Mouse (Mus musculus): Measurements from ENCODE around the gene Zdhhc6.

Gene Zdhhc6

DNA sequence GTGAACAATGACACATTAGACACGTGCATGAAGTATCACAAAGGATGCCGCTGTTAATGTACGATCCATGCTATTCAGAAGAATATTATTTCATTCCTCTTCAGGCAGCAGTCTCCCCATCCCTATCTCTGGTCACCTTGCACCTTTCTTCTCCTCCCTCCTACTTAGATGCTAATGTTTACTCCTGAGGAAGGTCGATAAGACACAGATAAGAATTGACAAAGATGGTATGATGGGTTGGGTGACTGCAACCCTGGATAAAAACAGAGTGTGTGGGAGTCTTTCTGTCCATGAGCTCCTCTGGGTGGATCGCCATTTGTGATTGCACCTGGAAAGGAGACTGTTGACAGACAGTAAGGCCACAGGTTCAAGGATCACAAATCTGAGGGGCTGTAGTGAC is 57.3 kb downstream of the Zdhhc6 start:
- no peak for DNase-seq (ENCODE audit: low spot score in 2 of 2)

DNA sequence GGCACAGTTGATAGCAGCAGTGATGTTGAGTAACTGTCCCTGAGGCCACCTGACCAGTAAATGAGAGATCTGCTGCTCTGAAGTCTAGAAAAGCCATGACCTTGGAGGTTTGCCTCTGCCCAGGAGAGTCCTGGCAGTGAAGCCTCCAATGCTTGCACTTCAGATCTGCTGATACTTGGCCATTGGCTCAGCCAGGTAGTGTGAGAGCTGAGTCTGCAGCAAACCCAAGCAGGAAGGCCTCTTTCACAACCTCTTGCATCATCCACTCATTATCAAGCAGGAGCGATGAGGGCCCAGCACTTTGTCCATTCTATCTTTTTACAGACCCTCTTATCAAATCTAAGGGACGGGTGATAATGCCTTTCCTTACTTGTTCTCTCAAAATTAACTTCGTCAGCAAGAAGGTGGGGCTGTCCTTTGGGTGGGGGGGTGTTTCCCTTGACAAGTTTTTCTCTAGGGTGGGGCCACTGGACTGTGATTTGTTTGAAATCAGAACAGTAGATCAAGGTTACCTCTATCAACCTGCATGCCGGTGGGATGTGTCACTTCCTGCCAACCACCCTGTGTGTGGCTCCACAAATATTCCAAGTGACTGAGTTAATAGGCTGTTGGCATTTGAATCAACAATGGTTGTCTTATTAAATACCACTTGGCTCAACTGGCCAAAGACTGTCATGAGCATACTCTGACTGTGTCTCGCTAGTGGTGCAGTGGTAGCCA is 58.0 kb downstream of the Zdhhc6 start:
- no peak for DNase-seq (ENCODE audit: low spot score in 2 of 2)

DNA sequence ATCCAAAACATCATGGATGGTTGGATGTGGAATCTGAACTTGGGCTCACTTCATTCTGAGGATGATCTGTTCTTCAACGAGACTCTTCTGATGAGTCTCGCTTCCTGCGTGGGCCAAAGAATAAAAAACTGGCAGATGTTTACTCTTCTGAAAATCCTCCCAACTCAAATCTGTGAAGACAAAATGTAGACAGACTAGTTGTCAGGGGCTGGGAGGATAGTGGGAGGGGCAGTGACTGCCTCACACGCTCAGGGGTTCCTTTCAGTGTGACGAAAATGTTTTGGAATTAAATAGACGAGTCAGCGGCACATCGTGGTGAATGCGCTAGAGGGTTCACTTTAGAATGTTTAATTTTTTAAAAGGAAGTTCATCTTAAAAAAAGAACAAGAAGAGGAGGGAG is 59.7 kb downstream of the Zdhhc6 start:
- peak in 1 of 2 experiments; percentile 51 for DNase-seq (ENCODE audit: low spot score in 2 of 2)

DNA sequence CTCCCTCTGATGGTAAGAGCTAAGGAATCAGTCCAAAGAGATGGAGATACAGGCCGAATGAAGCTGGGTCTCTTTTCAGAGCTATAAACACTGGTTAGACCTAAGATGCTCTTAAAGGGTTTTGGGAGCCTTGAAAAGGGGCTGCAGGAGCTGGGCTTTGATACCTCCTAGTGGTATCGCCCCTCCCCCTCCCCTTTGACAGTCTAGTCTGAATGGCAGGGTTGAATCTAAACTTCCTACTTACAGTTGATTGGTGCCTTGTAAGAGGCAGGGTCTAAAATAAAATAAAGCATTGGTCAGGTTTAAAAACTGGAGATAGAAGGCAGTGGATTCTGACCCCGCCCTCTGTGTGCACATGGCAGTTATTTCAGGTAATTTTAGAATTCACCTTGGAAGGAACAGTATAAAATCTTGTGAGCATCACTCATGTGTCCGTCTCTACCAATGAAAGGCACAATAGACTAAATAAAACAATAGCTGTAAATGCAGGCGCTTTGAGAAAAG is 61.3 kb downstream of the Zdhhc6 start:
- DNase-seq (ENCODE audit: low spot score in 2 of 2), result peak; percentile 77 to 79

DNA sequence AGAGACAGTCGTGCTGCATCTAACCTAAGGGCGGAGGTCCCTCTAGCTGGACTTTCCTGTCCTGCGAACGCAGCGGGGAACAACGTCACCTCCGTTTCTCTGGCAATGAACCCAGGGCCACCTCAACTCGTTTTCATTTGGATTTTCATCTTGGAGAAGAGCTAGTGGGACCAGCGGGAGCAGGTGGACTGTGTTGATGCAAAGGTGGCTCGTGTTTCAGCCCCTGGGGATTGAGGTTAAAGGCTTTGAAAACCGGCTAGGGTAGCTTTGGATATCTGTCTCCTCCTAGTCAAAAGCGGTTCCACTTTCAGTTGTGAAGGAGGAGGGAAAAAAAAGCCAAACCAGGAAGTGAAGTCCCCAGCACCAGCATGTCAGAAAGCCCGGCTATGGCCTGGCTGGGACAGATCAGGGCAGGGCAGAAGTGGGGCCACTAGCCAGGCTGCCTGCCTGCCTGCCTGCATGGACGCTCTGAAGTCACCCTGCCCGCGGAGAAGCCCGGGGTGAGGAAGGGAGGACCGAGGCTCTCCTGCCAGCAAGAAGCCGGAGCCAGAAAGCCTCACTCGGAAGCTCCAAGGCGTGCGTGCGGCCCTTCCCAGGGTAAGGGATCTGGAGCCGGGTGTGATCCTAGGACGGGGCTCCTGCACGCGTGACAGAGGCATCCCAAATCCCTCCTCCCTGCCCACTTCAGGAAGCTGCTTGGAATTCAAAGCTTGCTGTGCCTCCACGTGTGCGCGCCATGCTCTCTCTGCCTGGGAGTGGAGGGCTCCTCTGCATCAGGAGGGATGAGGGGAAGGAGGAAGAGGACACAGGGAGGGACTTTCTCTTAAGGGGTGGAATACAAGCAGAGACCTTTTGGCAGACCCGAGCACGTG is 62.0 kb downstream of the Zdhhc6 start:
- peak; percentile 62 to 72 for DNase-seq (ENCODE audit: low spot score in 2 of 2)

GRCm38 (mm10) chr19:55253239-55253569 is 62.6 kb downstream of the Zdhhc6 start:
- no peak for DNase-seq (ENCODE audit: low spot score in 2 of 2)

- DNase-seq (ENCODE audit: low spot score in 2 of 2), result no peak
Observed at GRCm38 (mm10) chr19:55251383-55252124, 64.3 kb downstream of the Zdhhc6 start, which contains the start of gene Acsl5. Gene Acsl5, plus strand, starts transcription at chr19:55251938.

DNA sequence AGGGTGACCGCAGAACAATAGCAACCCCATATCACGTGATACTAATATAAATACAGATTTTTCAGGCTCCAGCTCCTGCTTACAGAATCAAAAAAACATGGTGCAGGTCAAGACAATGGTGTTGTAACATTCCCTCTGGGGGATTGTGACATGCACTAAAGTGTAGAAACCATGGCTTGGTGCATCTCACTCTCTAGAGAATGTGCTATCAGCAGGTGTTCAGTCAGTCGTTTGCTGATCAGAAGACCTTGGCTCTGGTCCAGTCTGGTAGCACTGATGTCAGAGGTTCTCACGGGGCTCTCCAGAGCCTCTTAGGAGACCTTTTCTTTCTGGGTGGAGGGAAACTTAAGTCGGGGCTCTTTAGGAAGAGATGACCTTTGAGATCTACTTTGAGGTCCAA is 65.4 kb downstream of the Zdhhc6 start:
- DNase-seq (ENCODE audit: low spot score in 2 of 2), result no peak

- DNase-seq (ENCODE audit: low spot score in 2 of 2), result no peak
Observed at GRCm38 (mm10) chr19:55247991-55248520, 67.8 kb downstream of the Zdhhc6 start.

- DNase-seq (ENCODE audit: low spot score in 2 of 2), result no peak
Observed at GRCm38 (mm10) chr19:55247563-55247962, 68.3 kb downstream of the Zdhhc6 start.

GRCm38 (mm10) chr19:55244791-55245231 is 71.0 kb downstream of the Zdhhc6 start:
- no peak for DNase-seq (ENCODE audit: low spot score in 2 of 2)

DNA sequence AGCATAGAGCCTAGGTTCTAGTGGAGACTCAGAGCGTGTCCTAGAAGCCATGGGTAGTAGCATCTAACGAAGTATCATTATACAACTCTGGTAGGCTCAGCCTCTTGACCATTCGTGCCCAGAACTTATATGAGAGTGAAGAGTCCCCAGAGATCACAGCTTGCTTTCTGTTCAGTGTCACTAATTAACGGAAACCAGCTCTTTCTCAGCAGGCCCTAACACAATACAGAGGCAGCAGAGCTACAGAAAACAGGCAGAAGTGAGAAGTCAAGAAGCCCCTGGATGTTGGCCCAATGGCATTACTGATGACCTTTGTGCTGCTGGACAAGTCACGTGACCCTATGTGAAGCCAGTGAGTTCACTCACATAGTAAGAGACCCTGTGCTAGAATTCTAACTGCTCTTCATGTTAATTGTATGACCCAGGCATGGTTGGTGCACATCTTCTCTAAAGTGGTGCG is 74.6 kb downstream of the Zdhhc6 start, which contains the start of gene Gucy2g:
Gucy2g (minus strand) TSS at position 51 of the 460 bp plus-strand sequence.
- no peak for DNase-seq (ENCODE audit: low spot score in 2 of 2)

GRCm38 (mm10) chr19:55239766-55240426 is 75.9 kb downstream of the Zdhhc6 start:
- DNase-seq (ENCODE audit: low spot score in 2 of 2), result no peak

GRCm38 (mm10) chr19:55236564-55236963 is 79.3 kb downstream of the Zdhhc6 start:
- DNase-seq (ENCODE audit: low spot score in 2 of 2), result no peak

GRCm38 (mm10) chr19:55236026-55236425 is 79.8 kb downstream of the Zdhhc6 start:
- DNase-seq (ENCODE audit: low spot score in 2 of 2), result no peak

DNA sequence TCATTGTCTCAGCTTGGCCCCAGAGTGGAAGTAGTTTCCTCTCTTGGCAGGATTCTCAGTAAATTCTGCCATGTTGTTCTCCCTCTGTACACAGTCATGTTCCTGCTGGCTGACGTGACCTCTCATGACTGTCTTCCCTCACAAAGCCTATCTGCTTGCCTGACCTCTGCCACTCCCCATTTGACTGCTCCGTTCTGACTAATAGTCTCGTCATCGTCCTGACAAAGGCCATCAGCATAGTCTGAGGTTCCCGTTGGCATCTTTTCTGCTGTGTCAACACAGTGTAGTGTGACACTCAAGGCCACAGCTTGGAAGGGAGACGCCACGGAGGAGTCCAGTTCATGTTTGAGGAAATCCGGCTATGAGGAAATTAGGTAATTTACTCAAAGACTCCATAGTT is 83.7 kb downstream of the Zdhhc6 start:
- no peak for DNase-seq (ENCODE audit: low spot score in 2 of 2)

- DNase-seq (ENCODE audit: low spot score in 2 of 2), result no peak
Observed at GRCm38 (mm10) chr19:55231081-55231480, 84.8 kb downstream of the Zdhhc6 start.

DNA sequence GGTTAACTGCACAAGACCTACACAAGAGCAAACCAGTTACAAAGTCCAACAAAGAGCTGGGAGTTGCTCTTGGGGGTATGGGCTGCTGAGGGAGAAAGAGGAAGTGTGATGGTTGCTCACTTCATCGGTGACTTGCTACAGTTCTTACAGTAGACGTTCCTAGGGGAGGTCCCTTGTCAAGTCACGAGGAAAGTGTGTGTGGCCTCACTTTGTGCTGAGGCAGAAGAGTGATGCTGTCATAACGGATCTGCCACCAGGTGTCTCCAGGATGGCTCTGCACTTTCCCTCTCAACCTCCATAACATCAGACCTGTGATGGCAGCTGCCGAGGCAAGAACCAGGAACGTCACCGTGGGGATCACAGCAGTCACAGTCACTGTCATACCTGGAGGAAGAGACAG is 88.7 kb downstream of the Zdhhc6 start:
- DNase-seq (ENCODE audit: low spot score in 2 of 2), result no peak

- no peak for DNase-seq (ENCODE audit: low spot score in 2 of 2)
Observed at GRCm38 (mm10) chr19:55226621-55227020, 89.2 kb downstream of the Zdhhc6 start.

DNA sequence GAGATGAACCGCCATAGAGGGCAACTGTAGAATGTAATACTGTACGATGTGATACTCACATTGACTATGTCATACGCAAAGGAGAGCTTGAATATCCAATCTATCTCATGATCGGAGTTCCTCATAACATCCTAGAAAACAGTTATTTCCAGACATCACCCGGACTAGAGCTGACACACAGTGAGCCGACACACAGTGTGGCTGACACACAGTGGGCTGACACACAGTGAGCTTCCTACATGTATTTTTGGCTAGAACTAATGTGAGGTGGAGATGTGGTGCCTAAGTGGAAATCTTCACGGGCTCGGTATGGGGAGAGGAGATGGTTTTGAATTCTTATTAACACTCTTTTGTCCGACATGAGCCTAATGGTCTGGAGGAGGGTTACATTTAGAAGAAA is 93.6 kb downstream of the Zdhhc6 start:
- no peak for DNase-seq (ENCODE audit: low spot score in 2 of 2)

All from right cerebral cortex, postnatal 10 days (tissue).